Mouse (Mus musculus) intestine, embryonic 16.5 days (tissue): ENCODE data around the gene Myh9. TPM values are rescaled to one million over a fixed set of nuclear protein-coding genes. Genes with fewer than 3 reads are reported as not detected.

Source experiments
- polyA plus RNA-seq: library from polyadenylated mRNA; unstranded; fragments of >200 nt; fragmentation: Nextera tagmentation; extraction: Ambion mirVana; gene quantifications from 2 replicates; pipeline ENCODE4 v1.2.1, GENCODE M21; 2015

Gene Myh9
- polyA plus RNA-seq, 1 experiment from 2014 or later, result 39.1 TPM

Other genes starting within 250 kb of the Myh9 start
- gene Apol10b, start 246.1 kb downstream of the Myh9 start, polyA plus RNA-seq, result 0.47 and 0.55 TPM in 2 replicates
- not detected in 2 replicates for gene Gm36245, start 242.9 kb downstream of the Myh9 start, polyA plus RNA-seq
- 0.17 TPM in 1 of 2 replicates, not detected in the other for gene Apol11b, start 198.9 kb downstream of the Myh9 start, polyA plus RNA-seq
- 0.50 and 0.70 TPM in 2 replicates for gene Apol7e, start 143.3 kb downstream of the Myh9 start, polyA plus RNA-seq
- gene Apol9b, start 113.1 kb downstream of the Myh9 start, polyA plus RNA-seq, result 0.11 and 0.13 TPM in 2 replicates
- gene Apol8, start 85.2 kb downstream of the Myh9 start, polyA plus RNA-seq, result 0.21 and 0.34 TPM in 2 replicates
- 357 and 388 TPM in 2 replicates for gene Txn2, start 86.8 kb upstream of the Myh9 start, polyA plus RNA-seq
- gene Foxred2, start 114.5 kb upstream of the Myh9 start, polyA plus RNA-seq, result 1.8 and 2.0 TPM in 2 replicates
- gene Eif3d, start 128.6 kb upstream of the Myh9 start, polyA plus RNA-seq, result 166 and 186 TPM in 2 replicates